Mouse (Mus musculus): ENCODE measurements around the gene Gm4553. TPM values are rescaled to one million over a fixed set of nuclear protein-coding genes. Genes with fewer than 3 reads are reported as not detected.
"Not testable (repeated sequence)": the region's sequence is repeated elsewhere in the genome, so short reads cannot be mapped to it uniquely, and the experiment has no call there.

Gm4553 gene
- polyA plus RNA-seq, 1 experiment from 2014 or later = not detected

- H3K9ac ChIP-seq (replicated peaks); H3K27me3 ChIP-seq; H3K27ac ChIP-seq; H3K4me2 ChIP-seq; H3K4me1 ChIP-seq (replicated peaks); H3K9me3 ChIP-seq; ATAC-seq (ENCODE audit: insufficient number of reproducible peaks, insufficient read depth, low FRiP score, low TSS enrichment, low read depth); H3K36me3 ChIP-seq; H3K4me3 ChIP-seq (replicated peaks): not testable (repeated sequence)
- WGBS = 31% methylated on average over 2 of the region's 2 CpGs
Observed at GRCm38 (mm10) chr7:142135934-142136333, 29.6 kb downstream of the Gm4553 start, which contains the start of gene Gm39115. Gene Gm39115, minus strand, starts transcription at chr7:142136034.

GRCm38 (mm10) chr7:142134206-142134995 is 31.1 kb downstream of the Gm4553 start:
- H3K4me2 ChIP-seq = no peak overlapping the region
- H3K9ac ChIP-seq (replicated peaks) = no peak overlapping the region
- no peak overlapping the region for H3K4me3 ChIP-seq (replicated peaks)
- no peak overlapping the region for H3K27ac ChIP-seq
- ATAC-seq (ENCODE audit: insufficient number of reproducible peaks, insufficient read depth, low FRiP score, low TSS enrichment, low read depth) = no peak
- H3K9me3 ChIP-seq = no peaks in the 10 kb centered on the region
- 55% methylated on average over 4 of the region's 4 CpGs for WGBS
- no peaks in the 10 kb centered on the region for H3K36me3 ChIP-seq
- H3K27me3 ChIP-seq = peaks cover 4% of the 10 kb centered on the region
- no peaks in the 10 kb centered on the region for H3K4me1 ChIP-seq (replicated peaks)

GRCm38 (mm10) chr7:142128843-142129242 is 36.7 kb downstream of the Gm4553 start:
- Histone ChIP-seq H3K4me1 (replicated peaks) (no peaks in the 10 kb centered on the region), H3K36me3 (no peaks in the 10 kb centered on the region), H3K27me3 (peaks cover 4% of the 10 kb centered on the region), H3K9me3 (no peaks in the 10 kb centered on the region), H3K27ac (no peak overlapping the region), H3K4me3 (replicated peaks) (no peak overlapping the region), H3K9ac (replicated peaks) (no peak overlapping the region), H3K4me2 (no peak overlapping the region)
- 65% methylated on average over 4 of the region's 4 CpGs for WGBS
- ATAC-seq (ENCODE audit: insufficient number of reproducible peaks, insufficient read depth, low FRiP score, low TSS enrichment, low read depth) = no peak

GRCm38 (mm10) chr7:142120629-142121028 is 44.9 kb downstream of the Gm4553 start, which contains the start of gene Gm45618:
Gene Gm45618, minus strand, starts transcription at chr7:142120729.
- H3K27me3 ChIP-seq = peaks cover 12% of the 10 kb centered on the region; the same call in 1 of the 2 replicates
- not testable (repeated sequence) for H3K9me3 ChIP-seq; ATAC-seq (ENCODE audit: insufficient number of reproducible peaks, insufficient read depth, low FRiP score, low TSS enrichment, low read depth); H3K4me2 ChIP-seq; H3K9ac ChIP-seq (replicated peaks); H3K4me3 ChIP-seq (replicated peaks); H3K36me3 ChIP-seq; H3K4me1 ChIP-seq (replicated peaks); H3K27ac ChIP-seq
- 91% methylated on average over 1 of the region's 1 CpGs for WGBS

- no peak overlapping the region for H3K4me2 ChIP-seq
- ATAC-seq (ENCODE audit: insufficient number of reproducible peaks, insufficient read depth, low FRiP score, low TSS enrichment, low read depth) = no peak
- no peaks in the 10 kb centered on the region for H3K4me1 ChIP-seq (replicated peaks)
- H3K9ac ChIP-seq (replicated peaks) = no peak overlapping the region
- 22% methylated on average over 5 of the region's 5 CpGs for WGBS
- no peaks in the 10 kb centered on the region for H3K9me3 ChIP-seq
- no peak overlapping the region for H3K4me3 ChIP-seq (replicated peaks)
- no peak overlapping the region for H3K27ac ChIP-seq
- peaks cover 12% of the 10 kb centered on the region; the same call in 1 of the 2 replicates for H3K27me3 ChIP-seq
- no peaks in the 10 kb centered on the region for H3K36me3 ChIP-seq
Observed at GRCm38 (mm10) chr7:142119632-142120031, 45.9 kb downstream of the Gm4553 start.

Other genes starting within 250 kb of the Gm4553 start
- 38.5 and 41.2 TPM in 2 replicates for gene Tollip, start 247.2 kb downstream of the Gm4553 start, polyA plus RNA-seq (2016; fragmentation: Nextera tagmentation; extraction: Ambion mirVana)
- 0.31 and 0.84 TPM in 2 replicates for gene Brsk2, start 216.0 kb downstream of the Gm4553 start, polyA plus RNA-seq (2016; fragmentation: Nextera tagmentation; extraction: Ambion mirVana)
- gene Mob2, start 104.7 kb downstream of the Gm4553 start, polyA plus RNA-seq (2016; fragmentation: Nextera tagmentation; extraction: Ambion mirVana) = 62.2 and 64.1 TPM in 2 replicates
- gene Dusp8, start 69.9 kb downstream of the Gm4553 start, polyA plus RNA-seq (2016; fragmentation: Nextera tagmentation; extraction: Ambion mirVana) = 0.88 and 1.0 TPM in 2 replicates
- not detected in 2 replicates for gene Gm45618, start 45.0 kb downstream of the Gm4553 start, polyA plus RNA-seq (2016; fragmentation: Nextera tagmentation; extraction: Ambion mirVana)
- not detected in 2 replicates for gene Gm39115, start 29.7 kb downstream of the Gm4553 start, polyA plus RNA-seq (2016; fragmentation: Nextera tagmentation; extraction: Ambion mirVana)
- not detected in 2 replicates for gene Gm45337, start 21.1 kb downstream of the Gm4553 start, polyA plus RNA-seq (2016; fragmentation: Nextera tagmentation; extraction: Ambion mirVana)
- not detected in 2 replicates for gene Gm29735, start 8.6 kb downstream of the Gm4553 start, polyA plus RNA-seq (2016; fragmentation: Nextera tagmentation; extraction: Ambion mirVana)
- not detected in 2 replicates for gene Krtap5-2, start 10.3 kb upstream of the Gm4553 start, polyA plus RNA-seq (2016; fragmentation: Nextera tagmentation; extraction: Ambion mirVana)
- not detected in 2 replicates for gene Gm10153, start 24.6 kb upstream of the Gm4553 start, polyA plus RNA-seq (2016; fragmentation: Nextera tagmentation; extraction: Ambion mirVana)
- gene Krtap5-3, start 35.6 kb upstream of the Gm4553 start, polyA plus RNA-seq (2016; fragmentation: Nextera tagmentation; extraction: Ambion mirVana) = not detected in 2 replicates
- not detected in 2 replicates for gene Gm7579, start 46.1 kb upstream of the Gm4553 start, polyA plus RNA-seq (2016; fragmentation: Nextera tagmentation; extraction: Ambion mirVana)
- gene Krtap5-5, start 64.2 kb upstream of the Gm4553 start, polyA plus RNA-seq (2016; fragmentation: Nextera tagmentation; extraction: Ambion mirVana) = not detected in 2 replicates
- gene Gm40460, start 75.3 kb upstream of the Gm4553 start, polyA plus RNA-seq (2016; fragmentation: Nextera tagmentation; extraction: Ambion mirVana) = not detected in 2 replicates
- not detected in 2 replicates for gene Gm2431, start 92.6 kb upstream of the Gm4553 start, polyA plus RNA-seq (2016; fragmentation: Nextera tagmentation; extraction: Ambion mirVana)
- gene Gm4559, start 108.6 kb upstream of the Gm4553 start, polyA plus RNA-seq (2016; fragmentation: Nextera tagmentation; extraction: Ambion mirVana) = not detected in 2 replicates
- gene Krtap5-1, start 131.4 kb upstream of the Gm4553 start, polyA plus RNA-seq (2016; fragmentation: Nextera tagmentation; extraction: Ambion mirVana) = not detected in 2 replicates
- not detected in 2 replicates for gene Krtap5-4, start 137.8 kb upstream of the Gm4553 start, polyA plus RNA-seq (2016; fragmentation: Nextera tagmentation; extraction: Ambion mirVana)
- 0.27 and 0.33 TPM in 2 replicates for gene Ifitm10, start 208.0 kb upstream of the Gm4553 start, polyA plus RNA-seq (2016; fragmentation: Nextera tagmentation; extraction: Ambion mirVana)
- gene Gm49369, start 216.9 kb upstream of the Gm4553 start, polyA plus RNA-seq (2016; fragmentation: Nextera tagmentation; extraction: Ambion mirVana) = 0.63 and 3.4 TPM in 2 replicates
- gene Ctsd, start 222.3 kb upstream of the Gm4553 start, polyA plus RNA-seq (2016; fragmentation: Nextera tagmentation; extraction: Ambion mirVana) = 135 and 145 TPM in 2 replicates